Mouse (Mus musculus): ENCODE data around the gene D930020B18Rik.

Gene D930020B18Rik

GRCm38 (mm10) chr10:121640150-121640930, 1.0 kb upstream of the D930020B18Rik start:
- DNase-seq (ENCODE audit: low spot score) = peak; percentile 26

GRCm38 (mm10) chr10:121640944-121641271, 480 bp upstream of the D930020B18Rik start:
- no peak for DNase-seq (ENCODE audit: low spot score)

DNA sequence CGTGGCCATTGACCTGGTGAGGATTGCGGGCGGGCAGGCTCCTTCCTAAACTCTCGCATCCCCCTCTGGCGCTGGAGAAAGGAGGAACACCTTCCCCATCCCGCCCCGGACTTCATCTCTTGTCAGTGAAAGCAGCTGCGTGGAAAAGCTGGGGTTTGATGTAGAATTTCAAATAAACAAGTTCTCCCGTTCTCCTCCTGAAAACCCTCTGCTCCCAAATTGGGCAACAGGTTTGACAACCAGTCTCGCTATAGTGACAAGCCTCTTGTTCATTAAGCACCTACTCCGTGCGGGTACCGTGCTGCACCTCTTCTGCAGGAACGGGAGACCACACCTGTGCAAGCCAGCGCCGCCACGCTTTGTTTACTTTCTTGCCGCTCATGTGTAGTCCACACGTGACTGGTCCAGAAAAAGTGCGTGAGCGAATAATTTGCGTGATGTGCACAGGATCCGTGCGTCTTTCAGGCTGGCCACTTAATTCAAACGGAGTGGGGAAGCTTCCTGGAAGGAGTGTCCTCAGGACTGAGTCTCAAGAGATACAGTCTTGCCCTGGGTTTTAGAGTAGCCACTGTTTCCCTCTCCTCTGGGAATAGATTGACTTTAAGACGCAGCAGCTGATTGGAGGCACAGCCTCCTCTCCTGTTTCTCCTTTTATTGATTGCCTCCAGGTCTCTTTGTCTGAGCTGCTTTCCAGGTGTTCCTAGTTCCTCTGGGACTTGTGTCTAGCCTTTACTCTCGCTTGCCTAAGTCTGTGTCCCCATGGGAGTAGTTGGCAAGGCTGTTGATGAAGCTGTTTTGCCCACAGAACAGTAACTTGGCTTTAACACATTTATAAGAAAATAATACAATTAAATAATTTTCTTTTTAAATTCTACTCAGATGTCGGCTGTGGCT, 913 bp downstream of the D930020B18Rik start:
- no peak for DNase-seq (ENCODE audit: low spot score)

GRCm38 (mm10) chr10:121646294-121646693, 4.9 kb downstream of the D930020B18Rik start:
- no peak for DNase-seq (ENCODE audit: low spot score)

GRCm38 (mm10) chr10:121653079-121653478, 11.7 kb downstream of the D930020B18Rik start:
- no peak for DNase-seq (ENCODE audit: low spot score)

GRCm38 (mm10) chr10:121655907-121656306, 14.5 kb downstream of the D930020B18Rik start:
- peak; percentile 47 for DNase-seq (ENCODE audit: low spot score)

- DNase-seq (ENCODE audit: low spot score) = no peak
These were observed 21.3 kb downstream of the D930020B18Rik start for GRCm38 (mm10) chr10:121662711-121663110.

DNA sequence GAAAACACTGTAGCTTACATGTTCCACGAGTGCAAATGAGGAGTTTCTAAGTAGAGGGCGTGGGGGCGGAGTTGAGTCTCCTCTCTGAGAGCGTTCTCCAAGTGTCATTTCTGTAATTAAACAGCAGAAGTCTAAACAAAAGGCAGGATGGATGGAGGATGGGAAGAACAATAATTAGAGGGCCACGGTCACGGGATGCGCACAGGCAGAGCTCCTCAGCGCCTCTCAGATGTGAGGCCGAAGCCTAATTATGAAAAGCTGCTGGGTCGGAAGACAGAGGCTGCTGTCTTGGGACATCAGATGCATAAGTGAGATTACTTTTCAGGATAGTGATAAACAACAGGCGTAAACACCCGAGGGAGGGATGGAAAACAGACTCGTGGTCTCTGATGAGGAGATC, 22.2 kb downstream of the D930020B18Rik start:
- no peak for DNase-seq (ENCODE audit: low spot score)

- no peak for DNase-seq (ENCODE audit: low spot score)
These were observed 24.3 kb downstream of the D930020B18Rik start for GRCm38 (mm10) chr10:121665631-121666145.

DNA sequence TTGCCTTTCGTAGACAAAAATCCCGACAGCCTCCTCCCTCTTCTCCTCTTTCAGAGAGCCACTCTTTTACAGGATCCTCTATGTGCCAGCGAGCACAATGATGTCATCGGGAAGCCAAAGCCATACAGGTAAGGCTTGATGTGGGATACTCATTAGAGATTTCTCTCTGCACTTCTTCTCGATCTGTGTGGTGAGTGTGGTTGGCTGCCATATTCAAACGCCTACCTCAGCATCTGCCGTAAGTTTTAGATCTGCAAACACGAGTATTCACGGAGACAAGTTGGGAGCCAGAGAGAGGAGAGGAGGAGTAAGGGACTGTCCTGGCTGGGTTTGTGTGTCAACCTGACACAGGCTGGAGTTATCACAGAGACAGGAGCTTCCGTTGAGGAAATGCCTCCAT, 27.7 kb downstream of the D930020B18Rik start:
- DNase-seq (ENCODE audit: low spot score) = no peak

DNA sequence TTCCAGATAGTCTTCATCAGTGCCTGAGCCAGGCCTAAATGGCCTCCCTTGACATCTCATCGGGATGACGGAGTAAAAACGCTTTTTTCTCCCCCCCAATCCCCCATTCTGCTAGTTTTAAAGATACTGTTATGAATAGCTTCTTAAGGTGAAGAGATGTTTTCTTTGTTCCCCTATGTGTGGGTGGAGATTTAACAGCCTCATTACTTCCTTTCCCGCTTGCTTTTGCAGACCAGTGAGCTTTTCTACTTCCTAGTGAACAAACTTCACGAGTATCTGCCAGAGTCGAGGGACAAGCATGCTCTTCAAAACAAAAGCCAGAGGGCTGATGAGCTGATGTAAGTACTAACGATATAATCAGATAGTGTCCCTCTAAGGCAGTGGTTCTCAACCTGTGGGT, 35.6 kb downstream of the D930020B18Rik start:
- no peak for DNase-seq (ENCODE audit: low spot score)

GRCm38 (mm10) chr10:121680902-121681301, 39.5 kb downstream of the D930020B18Rik start:
- no peak for DNase-seq (ENCODE audit: low spot score)

DNA sequence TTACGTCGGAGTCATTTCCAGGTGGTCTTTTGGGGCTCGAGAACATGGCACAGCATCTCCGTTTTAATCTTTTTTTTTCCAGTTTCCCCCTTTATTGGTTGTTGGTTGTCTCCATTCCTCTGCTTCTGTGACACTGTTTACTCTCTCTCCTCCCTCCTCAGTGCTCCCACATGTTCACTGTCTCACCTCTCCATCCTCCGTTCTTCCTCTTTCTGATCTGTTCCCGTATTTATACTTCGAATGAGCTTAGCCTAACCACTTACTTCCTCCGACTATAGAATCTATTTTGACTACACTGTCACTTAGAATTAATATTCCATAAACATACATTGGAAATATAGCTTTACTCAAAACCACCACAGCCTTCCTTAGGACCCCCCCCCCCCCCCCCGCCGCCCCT, 41.2 kb downstream of the D930020B18Rik start:
- no peak for DNase-seq (ENCODE audit: low spot score)

DNA sequence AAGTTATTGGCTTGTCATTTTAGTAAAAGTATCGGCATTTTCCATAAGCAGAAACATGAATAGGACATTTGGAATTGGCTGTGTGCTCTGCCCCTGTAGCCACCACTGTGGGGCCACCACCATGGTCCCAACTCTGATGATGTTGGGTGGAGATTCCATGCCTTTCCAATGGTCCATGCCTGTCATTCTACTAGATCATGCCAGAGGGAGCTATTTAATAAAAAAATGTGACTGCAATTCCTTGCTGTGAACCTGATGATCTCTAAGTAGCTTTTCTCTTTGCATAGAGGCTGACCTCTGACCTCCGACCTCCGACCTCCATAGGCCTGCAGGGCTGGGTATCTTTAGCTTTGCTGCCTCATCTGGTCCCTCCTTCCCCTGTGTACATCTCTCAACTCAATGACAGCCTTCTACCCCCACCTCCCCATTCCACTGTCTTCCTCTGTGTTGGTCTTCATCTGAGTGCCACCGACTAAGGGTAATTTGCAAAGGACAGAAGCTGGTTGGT, 44.8 kb downstream of the D930020B18Rik start:
- no peak for DNase-seq (ENCODE audit: low spot score)

GRCm38 (mm10) chr10:121687511-121687910, 46.1 kb downstream of the D930020B18Rik start:
- no peak for DNase-seq (ENCODE audit: low spot score)

- peak; percentile 63 for DNase-seq (ENCODE audit: low spot score)
These were observed 48.4 kb downstream of the D930020B18Rik start for GRCm38 (mm10) chr10:121689591-121690314.

- no peak for DNase-seq (ENCODE audit: low spot score)
These were observed 51.7 kb downstream of the D930020B18Rik start for GRCm38 (mm10) chr10:121692944-121693579.

GRCm38 (mm10) chr10:121694567-121694966, 53.2 kb downstream of the D930020B18Rik start:
- DNase-seq (ENCODE audit: low spot score) = no peak

- peak; percentile 67 for DNase-seq (ENCODE audit: low spot score)
These were observed 60.2 kb downstream of the D930020B18Rik start for GRCm38 (mm10) chr10:121701296-121702248.

GRCm38 (mm10) chr10:121703619-121704018, 62.2 kb downstream of the D930020B18Rik start:
- DNase-seq (ENCODE audit: low spot score) = no peak

Data from layer of hippocampus, adult 11-12 months (tissue).